Comparison of ENCODE assay signal across 8 mouse cellular contexts in the genomic region with DNA sequence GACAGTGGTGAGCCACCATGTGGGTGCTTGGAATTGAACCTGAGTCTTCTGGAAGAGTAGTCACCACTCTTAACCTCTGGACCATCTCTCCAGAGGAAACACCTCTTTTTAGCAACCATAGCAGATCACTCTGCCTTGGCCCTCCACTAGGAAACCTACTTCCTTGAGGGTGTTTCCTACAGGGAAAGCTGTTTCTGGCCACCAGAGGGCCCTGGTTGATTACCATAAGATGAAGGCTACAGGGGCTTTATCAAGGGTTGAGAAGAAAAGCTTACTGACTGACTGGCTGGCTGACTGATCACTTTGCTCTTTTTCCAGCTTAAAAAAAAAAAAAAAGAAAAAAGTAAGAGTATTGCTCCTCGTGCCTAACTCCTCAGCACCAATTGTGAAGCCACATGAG. TPM values are rescaled to one million over a fixed set of nuclear protein-coding genes. Genes with fewer than 3 reads are reported as not detected.
DNase-seq lines count a peak whose midpoint lies in the region; ATAC-seq lines count a peak whose summit lies in the region.

No protein-coding gene starts in this region.

- no peaks in the 10 kb centered on the region for H3K4me1 ChIP-seq in forebrain, embryonic 14.5 days (ENCODE audit: control insufficient read depth, insufficient read depth, low read length)
- no peaks in the 10 kb centered on the region for H3K4me1 ChIP-seq in lung, embryonic 15.5 days

- no peak overlapping the region for H3K4me2 ChIP-seq in forebrain, embryonic 14.5 days (ENCODE audit: low read length)
- H3K4me2 ChIP-seq in lung, embryonic 15.5 days = no peak overlapping the region

- H3K9ac ChIP-seq in forebrain, embryonic 14.5 days (ENCODE audit: low read length) = no peak overlapping the region
- no peak overlapping the region for H3K9ac ChIP-seq in lung, embryonic 15.5 days

- no peak overlapping the region for H3K27ac ChIP-seq in forebrain, embryonic 14.5 days (ENCODE audit: low read depth, low read length)
- H3K27ac ChIP-seq in lung, embryonic 15.5 days = no peak overlapping the region

- no peaks in the 10 kb centered on the region for H3K9me3 ChIP-seq in forebrain, embryonic 14.5 days (replicated peaks; ENCODE audit: control insufficient read depth, low read length)
- no peaks in the 10 kb centered on the region for H3K9me3 ChIP-seq in lung, embryonic 15.5 days

- WGBS in forebrain, embryonic 14.5 days = 0% methylated on average over 1 of the region's 1 CpGs
- 9% methylated on average over 1 of the region's 1 CpGs for WGBS in large intestine, adult 2 months
- WGBS in lung, embryonic 15.5 days = 0% methylated on average over 1 of the region's 1 CpGs

- peak; percentile 27 for DNase-seq in MEL-GATA-1-ER (ENCODE audit: extremely low read depth, low read depth)
- peak; percentile 66 for DNase-seq in c-Kit-positive CD71-negative TER-119-negative erythroid progenitor cells, embryonic 14.5 days (ENCODE audit: low read depth)
- peak; percentile 90 for DNase-seq in forebrain, embryonic 14.5 days (ENCODE audit: low spot score)
- peak; percentile 77 to 83 for DNase-seq in heart, postnatal 36 days
- peak; percentile 4 for DNase-seq in large intestine, adult 2 months (ENCODE audit: low read depth, low spot score)
- peak; percentile 83 for DNase-seq in retina, postnatal 1 day
- peak; percentile 87 for DNase-seq in thymus, postnatal 4 days

- ATAC-seq in forebrain, embryonic 14.5 days = peak; percentile 83
- peak; percentile 48; the same call in 1 of the 2 replicates for ATAC-seq in lung, embryonic 15.5 days (ENCODE audit: borderline replicate concordance, extremely low read depth, low FRiP score, low TSS enrichment)

- no peak overlapping the region for H3K4me3 ChIP-seq in forebrain, embryonic 14.5 days (ENCODE audit: low read depth, low read length)
- H3K4me3 ChIP-seq in lung, embryonic 15.5 days = no peak overlapping the region

- no peaks in the 10 kb centered on the region for H3K27me3 ChIP-seq in forebrain, embryonic 14.5 days (replicated peaks; ENCODE audit: control insufficient read depth, insufficient read depth, low read length)
- H3K27me3 ChIP-seq in lung, embryonic 15.5 days = no peaks in the 10 kb centered on the region

- intact Hi-C loops in heart, postnatal 36 days (cut with DNase I) = loop anchor here (1.0 to 10.0 kb wide), 7 partner anchors 23 to 689 kb away; partner anchors contain the start of gene Map4k4

- no peaks in the 10 kb centered on the region for H3K36me3 ChIP-seq in forebrain, embryonic 14.5 days (ENCODE audit: control insufficient read depth, insufficient read depth, low read length)
- H3K36me3 ChIP-seq in lung, embryonic 15.5 days = no peaks in the 10 kb centered on the region

RNA-seq across cellular contexts. Expression of gene Creg2, which starts 34.6 kb away (rescaled TPM):
- 0.65 and 0.80 TPM in 2 replicates for polyA plus RNA-seq in forebrain, embryonic 14.5 days (2014; fragmentation: Nextera tagmentation; extraction: Ambion mirVana)
- total RNA-seq in heart, postnatal 36 days (2021) = not detected
- 0.10 and 0.15 TPM in 2 replicates for polyA plus RNA-seq in large intestine, adult 2 months (2012; rRNA removed)
- 0.05 and 0.06 TPM in 2 replicates for polyA plus RNA-seq in lung, embryonic 15.5 days (2015; fragmentation: Nextera tagmentation; extraction: Ambion mirVana)

RNA-seq across cellular contexts. Expression of gene Rfx8, which starts 35.0 kb away (rescaled TPM):
- polyA plus RNA-seq in forebrain, embryonic 14.5 days (2014; fragmentation: Nextera tagmentation; extraction: Ambion mirVana) = 0.19 and 0.32 TPM in 2 replicates
- under 1 TPM; 0.19 to 0.46 TPM for total RNA-seq in heart, postnatal 36 days (2021)
- polyA plus RNA-seq in large intestine, adult 2 months (2012; rRNA removed) = not detected in 2 replicates
- 0.58 and 0.67 TPM in 2 replicates for polyA plus RNA-seq in lung, embryonic 15.5 days (2015; fragmentation: Nextera tagmentation; extraction: Ambion mirVana)

Comparison
In these comparisons a context has a peak if more than half of its experiments do, and no peak if none do; other contexts are left out.
1. DNase-seq: peak in every context shown above with its lines; median percentile 90 in forebrain, embryonic 14.5 days; 87 in thymus, postnatal 4 days; 83 in retina, postnatal 1 day; 80 in heart, postnatal 36 days; 66 in c-Kit-positive CD71-negative TER-119-negative erythroid progenitor cells, embryonic 14.5 days; 27 in MEL-GATA-1-ER; 4 in large intestine, adult 2 months.